Mouse (Mus musculus) kidney, postnatal 0 days (tissue): Measurements from ENCODE around the gene Gm9837. TPM values are rescaled to one million over a fixed set of nuclear protein-coding genes. Genes with fewer than 3 reads are reported as not detected.

ENCODE experiments used
- ATAC-seq: fragments of 200-750 bp; cut with Nextera tagmentation; replicated peaks from 2 replicates; pipeline ENCODE4 v1.8.0; 2017; ENCODE audit warnings: low read depth, moderate number of reproducible peaks, moderate TSS enrichment, moderate library complexity; ENCODE audit not compliant: low FRiP score
- DNase-seq: peaks from one replicate; pipeline ENCODE4 v3.0.0-alpha.2; 2016; ENCODE audit warnings: low spot score
- H3K27ac ChIP-seq: fragments of 300-500 bp; sonication (generic); 2 replicates; pipeline ENCODE4 v1.5.1; 2014; ENCODE audit warnings: mild to moderate bottlenecking
- H3K27me3 ChIP-seq: fragments of 300-500 bp; sonication (generic); 2 replicates; pipeline ENCODE4 v1.6.1; 2014; ENCODE audit warnings: low read length, mixed read lengths; ENCODE audit not compliant: insufficient read depth
- H3K36me3 ChIP-seq: fragments of 300-500 bp; sonication (generic); 2 replicates; pipeline ENCODE4 v1.6.1; 2014; ENCODE audit warnings: low read length, mixed read lengths; ENCODE audit not compliant: insufficient read depth
- H3K4me1 ChIP-seq: fragments of 300-500 bp; sonication (generic); replicated peaks from 2 replicates; pipeline ENCODE4 v1.6.1; 2014; ENCODE audit warnings: antibody characterized with exemption, low read length, mixed read lengths; ENCODE audit not compliant: insufficient read depth
- H3K4me2 ChIP-seq: fragments of 300-500 bp; sonication (generic); 2 replicates; pipeline ENCODE4 v1.6.1; 2014; ENCODE audit warnings: mild to moderate bottlenecking, low read length, moderate library complexity, mixed read lengths
- H3K4me3 ChIP-seq: fragments of 300-500 bp; sonication (generic); replicated peaks from 2 replicates; pipeline ENCODE4 v1.5.1; 2014; ENCODE audit warnings: low read depth, low read length
- H3K9ac ChIP-seq: fragments of 300-500 bp; sonication (generic); 2 replicates; pipeline ENCODE4 v1.6.1; 2014; ENCODE audit warnings: low read depth, low read length
- H3K9me3 ChIP-seq: fragments of 300-500 bp; sonication (generic); replicated peaks from 2 replicates; pipeline ENCODE4 v1.6.1; 2016; ENCODE audit warnings: low read length, inconsistent platforms, mixed read lengths
- CTCF ChIP-seq: IDR thresholded peaks from 2 replicates; pipeline ENCODE4 v1.5.1; 2016; ENCODE audit warnings: antibody characterized with exemption, low read depth, mild to moderate bottlenecking, moderate library complexity
- WGBS: fragments of 180-500 bp; shearing (Covaris S2); extraction: QIAGEN DNeasy Blood & Tissue Kit; methylation state at CpG from one replicate; pipeline ENCODE4 v1.1.7; 2014; 5-methylcytosine and 5-hydroxymethylcytosine counted together
- polyA plus RNA-seq: library from polyadenylated mRNA; unstranded; fragments of >200 nt; fragmentation: Nextera tagmentation; extraction: Ambion mirVana; gene quantifications from 2 replicates; pipeline ENCODE4 v1.2.1, GENCODE M21; 2015

Gm9837 gene
- polyA plus RNA-seq, 1 experiment from 2014 or later = not detected

DNA sequence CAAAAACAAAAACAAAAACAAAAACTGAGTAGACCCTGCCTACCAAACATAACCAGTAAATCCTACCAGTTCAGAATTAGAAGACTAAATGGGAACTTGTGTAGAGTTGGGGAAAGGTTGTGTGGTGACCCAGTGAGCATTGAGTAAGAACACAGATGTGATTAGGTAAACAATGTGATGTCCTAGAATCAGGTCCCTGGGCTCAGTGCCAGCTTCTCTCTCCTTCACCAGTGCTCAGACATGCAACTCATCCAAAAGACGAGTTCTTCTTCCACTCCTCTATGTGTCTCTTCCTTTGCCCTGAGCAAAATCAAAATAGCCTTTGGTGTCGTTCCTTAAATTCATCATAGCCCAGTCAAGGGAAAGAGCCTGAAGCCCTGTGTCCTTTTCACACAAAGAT is 45.5 kb downstream of the Gm9837 start:
- DNase-seq = no peak
- WGBS = 69% methylated on average over 2 of the region's 2 CpGs

DNA sequence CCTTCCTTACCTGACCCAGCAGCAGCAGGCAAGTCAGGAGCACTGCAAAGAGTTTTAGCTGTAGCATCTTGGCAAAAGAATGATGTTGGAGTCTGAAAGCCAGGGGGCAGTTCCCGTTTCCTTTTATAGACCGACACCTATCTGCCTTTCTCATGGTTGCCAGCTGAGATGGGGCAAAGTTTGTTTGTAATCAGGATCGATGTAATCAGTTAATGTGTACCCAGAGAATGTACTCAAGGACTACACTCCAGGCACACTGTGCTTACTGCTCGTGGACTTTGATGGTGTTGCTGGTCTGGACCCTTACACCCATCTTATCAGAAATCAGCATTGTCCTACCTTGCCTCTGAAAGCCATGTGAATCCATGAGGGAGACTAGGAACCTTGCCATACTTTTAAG is 47.2 kb downstream of the Gm9837 start, which contains the start of gene Leap2:
Leap2 (minus strand) TSS at position 135 of the 400 bp plus-strand sequence.
- Histone ChIP-seq H3K9ac (no peak within 1 kb of the TSS), H3K27ac (no peak within 1 kb of the TSS), H3K36me3 (peaks cover 13% of the 10 kb centered on the region; the same call in 1 of the 2 replicates), H3K4me3 (no peak within 1 kb of the TSS), H3K4me2 (no peak within 1 kb of the TSS), H3K9me3 (no peaks in the 10 kb centered on the region), H3K27me3 (no peaks in the 10 kb centered on the region), H3K4me1 (no peaks in the 10 kb centered on the region)
- DNase-seq (no peak), ATAC-seq (no peak)
- 0 out of 2 replicates have a peak, but pooled peaks have one; percentile 20 for TF ChIP-seq CTCF
- 79% methylated on average over 4 of the region's 4 CpGs for WGBS

More for the DNA sequence above, 45.5 kb downstream of the Gm9837 start:
- H3K4me1 ChIP-seq = peaks cover 5% of the 10 kb centered on the region
- no peak overlapping the region for H3K4me2 ChIP-seq
- H3K9ac ChIP-seq = no peak overlapping the region
- no peak for TF ChIP-seq CTCF
- no peaks in the 10 kb centered on the region for H3K27me3 ChIP-seq
- H3K9me3 ChIP-seq = no peaks in the 10 kb centered on the region
- no peak overlapping the region for H3K27ac ChIP-seq
- no peak for ATAC-seq
- peaks cover 4% of the 10 kb centered on the region; the same call in 1 of the 2 replicates for H3K36me3 ChIP-seq
- no peak overlapping the region for H3K4me3 ChIP-seq

Other genes with a start within 250 kb of the Gm9837 start
- 79.8 and 84.5 TPM in 2 replicates for gene Hspa4, start 170.0 kb downstream of the Gm9837 start, polyA plus RNA-seq
- gene Zcchc10, start 145.8 kb downstream of the Gm9837 start, polyA plus RNA-seq = 21.1 and 25.3 TPM in 2 replicates
- gene Aff4, start 119.6 kb downstream of the Gm9837 start, polyA plus RNA-seq = 33.9 and 34.5 TPM in 2 replicates
- gene Leap2, start 47.3 kb downstream of the Gm9837 start, polyA plus RNA-seq = 0.24 and 0.28 TPM in 2 replicates
- 1,154 and 1,231 TPM in 2 replicates for gene Uqcrq, start 39.6 kb downstream of the Gm9837 start, polyA plus RNA-seq
- 0.57 and 1.0 TPM in 2 replicates for gene Gdf9, start 39.5 kb downstream of the Gm9837 start, polyA plus RNA-seq
- 0.08 and 0.14 TPM in 2 replicates for gene Gm10447, start 13.4 kb downstream of the Gm9837 start, polyA plus RNA-seq
- 1.1 and 1.2 TPM in 2 replicates for gene Shroom1, start 13.3 kb downstream of the Gm9837 start, polyA plus RNA-seq
- gene Gm9945, start 9.7 kb upstream of the Gm9837 start, polyA plus RNA-seq = not detected in 2 replicates
- 0.26 and 0.39 TPM in 2 replicates for gene Sowaha, start 9.8 kb upstream of the Gm9837 start, polyA plus RNA-seq
- gene Sept8, start 48.8 kb upstream of the Gm9837 start, polyA plus RNA-seq = 13.1 and 15.7 TPM in 2 replicates
- gene Kif3a, start 96.9 kb upstream of the Gm9837 start, polyA plus RNA-seq = 50.6 and 54.6 TPM in 2 replicates
- gene Il4, start 148.2 kb upstream of the Gm9837 start, polyA plus RNA-seq = 0.78 and 1.1 TPM in 2 replicates
- gene Il13, start 164.2 kb upstream of the Gm9837 start, polyA plus RNA-seq = not detected in 2 replicates
- 21.3 and 21.6 TPM in 2 replicates for gene Rad50, start 236.8 kb upstream of the Gm9837 start, polyA plus RNA-seq